Mouse (Mus musculus): ENCODE measurements around the gene Psmd9.

Psmd9 gene

DNA sequence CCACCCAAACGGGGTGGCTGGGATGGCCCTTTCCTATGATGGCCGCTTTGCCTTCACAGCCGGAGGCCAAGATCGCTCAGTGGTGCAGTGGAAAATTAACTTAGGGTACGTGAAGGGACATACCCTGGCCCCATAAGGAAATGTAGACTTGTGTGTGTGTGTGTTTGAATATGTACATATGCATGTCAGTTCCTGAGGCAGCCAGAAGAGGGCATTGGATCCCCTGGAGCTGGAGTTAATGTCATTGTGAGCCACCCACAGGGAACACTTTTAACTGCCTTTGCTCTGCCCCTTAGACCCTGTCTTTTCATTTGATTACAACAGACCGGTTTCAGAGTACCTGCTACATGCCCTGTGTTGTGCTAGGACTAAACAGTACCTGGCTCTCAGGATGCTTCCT, 129.3 kb downstream of the Psmd9 start:
- no peak for DNase-seq (ENCODE audit: low spot score)

Measured in layer of hippocampus, adult 9-10 months (tissue).